Mouse (Mus musculus) adrenal gland, postnatal 25 days (tissue): ENCODE results near the gene Olfm4. TPM values are rescaled to one million over a fixed set of nuclear protein-coding genes. Genes with fewer than 3 reads are reported as not detected.

Experiments used
- DNase-seq: peaks from one replicate; pipeline ENCODE4 v3.0.0; 2021; ENCODE audit warnings: mixed read lengths
- total RNA-seq: library from RNA; stranded (reverse); gene quantifications from 2 replicates; pipeline ENCODE4 v1.2.3, GENCODE M21; 2021

Gene Olfm4
- total RNA-seq, 1 experiment from 2014 or later = not detected

- DNase-seq = no peak
Measured at GRCm38 (mm10) chr14:80029297-80030001, 45.6 kb downstream of the Olfm4 start.

- DNase-seq = no peak
Measured at GRCm38 (mm10) chr14:80039645-80040272, 55.9 kb downstream of the Olfm4 start.

GRCm38 (mm10) chr14:80046104-80046734 lies 62.3 kb downstream of the Olfm4 start:
- DNase-seq = no peak

GRCm38 (mm10) chr14:80047368-80048101 lies 63.7 kb downstream of the Olfm4 start:
- no peak for DNase-seq

GRCm38 (mm10) chr14:80055725-80056124 lies 71.8 kb downstream of the Olfm4 start:
- no peak for DNase-seq

- no peak for DNase-seq
Measured at GRCm38 (mm10) chr14:80061686-80062085, 77.8 kb downstream of the Olfm4 start.

GRCm38 (mm10) chr14:80062896-80063295 lies 79.0 kb downstream of the Olfm4 start:
- no peak for DNase-seq

- no peak for DNase-seq
Measured at GRCm38 (mm10) chr14:80070580-80070979, 86.7 kb downstream of the Olfm4 start.

Other genes with a start within 250 kb of the Olfm4 start
- gene Pcdh8, start 212.8 kb upstream of the Olfm4 start, total RNA-seq = 0.21 TPM in 1 of 2 replicates, not detected in the other